Mouse (Mus musculus) hindbrain, embryonic 12.5 days (tissue): ENCODE measurements around the gene Pip4k2a. TPM values are rescaled to one million over a fixed set of nuclear protein-coding genes. Genes with fewer than 3 reads are reported as not detected.
"Not testable (repeated sequence)": the region's sequence is repeated elsewhere in the genome, so short reads cannot be mapped to it uniquely, and the experiment has no call there.

ENCODE experiments used
- ATAC-seq: fragments of 200-750 bp; cut with Nextera tagmentation; 2 replicates; pipeline ENCODE4 v1.8.0; 2017; ENCODE audit warnings: moderate TSS enrichment; ENCODE audit not compliant: low FRiP score
- H3K27ac ChIP-seq: fragments of 300-500 bp; sonication (generic); 2 replicates; pipeline ENCODE4 v1.5.1; 2016; ENCODE audit warnings: mild to moderate bottlenecking
- H3K27me3 ChIP-seq: fragments of 300-500 bp; sonication (generic); 2 replicates; pipeline ENCODE4 v1.6.1; 2016; ENCODE audit warnings: mild to moderate bottlenecking
- H3K36me3 ChIP-seq: fragments of 300-500 bp; sonication (generic); 2 replicates; pipeline ENCODE4 v1.6.1; 2016; ENCODE audit warnings: mild to moderate bottlenecking
- H3K4me1 ChIP-seq: fragments of 300-500 bp; sonication (generic); 2 replicates; pipeline ENCODE4 v1.6.1; 2016
- H3K4me2 ChIP-seq: fragments of 300-500 bp; sonication (generic); replicated peaks from 2 replicates; pipeline ENCODE4 v1.6.1; 2016; ENCODE audit warnings: mild to moderate bottlenecking
- H3K4me3 ChIP-seq: fragments of 300-500 bp; sonication (generic); 2 replicates; pipeline ENCODE4 v1.5.1; 2016; ENCODE audit warnings: mild to moderate bottlenecking
- H3K9ac ChIP-seq: fragments of 300-500 bp; sonication (generic); 2 replicates; pipeline ENCODE4 v1.6.1; 2016; ENCODE audit warnings: mild to moderate bottlenecking, moderate library complexity
- H3K9me3 ChIP-seq: fragments of 300-500 bp; sonication (generic); replicated peaks from 2 replicates; pipeline ENCODE4 v1.6.1; 2016; ENCODE audit warnings: mild to moderate bottlenecking
- WGBS: fragments of 180-500 bp; shearing (Covaris S2); methylation state at CpG from one replicate; pipeline ENCODE4 v1.1.7; 2016; 5-methylcytosine and 5-hydroxymethylcytosine counted together
- polyA plus RNA-seq: library from polyadenylated mRNA; unstranded; fragments of >200 nt; fragmentation: Nextera tagmentation; extraction: Ambion mirVana; gene quantifications from 2 replicates; pipeline ENCODE4 v1.2.1, GENCODE M21; 2016

Pip4k2a gene
- polyA plus RNA-seq, 1 experiment from 2014 or later = 12.5 TPM

- 48% methylated on average over 10 of the region's 10 CpGs for WGBS
- Histone ChIP-seq H3K9me3 (no peaks in the 10 kb centered on the region), H3K9ac (no peak overlapping the region), H3K27me3 (no peaks in the 10 kb centered on the region), H3K4me1 (peaks cover 7% of the 10 kb centered on the region; the same call in 1 of the 2 replicates), H3K36me3 (no peaks in the 10 kb centered on the region), H3K4me2 (no peak overlapping the region), H3K4me3 (no peak overlapping the region), H3K27ac (no peak overlapping the region)
- ATAC-seq = no peak
Observed at GRCm38 (mm10) chr2:18897742-18898256, 100.1 kb downstream of the Pip4k2a start.

DNA sequence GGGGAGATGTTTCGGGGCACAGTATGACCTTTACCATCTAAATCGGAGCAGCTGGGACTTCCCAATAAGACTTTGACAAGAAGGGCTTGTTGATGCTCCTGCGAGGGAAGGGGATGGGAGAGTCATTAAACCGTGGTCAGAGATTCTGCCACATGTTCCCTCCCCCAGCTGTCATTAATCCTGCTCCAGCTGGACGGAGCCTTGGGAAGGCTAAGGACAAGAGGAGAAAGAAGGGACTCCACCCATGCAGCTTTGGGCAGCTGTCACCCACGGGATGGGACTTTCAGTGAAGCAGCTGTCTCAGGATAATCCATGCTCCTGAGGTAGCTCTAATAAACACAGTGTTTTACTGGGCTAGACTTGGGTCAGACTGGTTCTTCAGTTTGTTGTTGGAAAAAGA, 101.9 kb downstream of the Pip4k2a start:
- no peak for ATAC-seq

DNA sequence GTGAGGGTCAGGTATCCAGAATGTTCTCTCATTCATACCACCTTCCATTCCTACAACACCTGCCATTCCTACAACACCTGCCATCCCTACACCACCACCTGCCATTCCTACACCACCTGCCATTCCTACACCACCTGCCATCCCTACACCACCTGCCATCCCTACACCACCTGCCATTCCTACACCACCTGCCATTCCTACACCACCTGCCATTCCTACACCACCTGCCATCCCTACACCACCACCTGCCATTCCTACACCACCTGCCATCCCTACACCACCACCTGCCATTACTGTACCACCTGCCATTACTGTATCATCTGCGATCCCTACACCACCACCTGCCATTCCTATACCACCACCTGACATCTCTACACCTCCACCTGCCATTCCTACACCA, 104.6 kb downstream of the Pip4k2a start:
- H3K27ac ChIP-seq, H3K27me3 ChIP-seq, H3K4me1 ChIP-seq, ATAC-seq, H3K4me2 ChIP-seq, H3K4me3 ChIP-seq, H3K36me3 ChIP-seq, H3K9ac ChIP-seq, H3K9me3 ChIP-seq: not testable (repeated sequence)
- 100% methylated on average over 1 of the region's 1 CpGs for WGBS

More for the DNA sequence above, 101.9 kb downstream of the Pip4k2a start:
- no peaks in the 10 kb centered on the region for H3K9me3 ChIP-seq
- no peak overlapping the region for H3K9ac ChIP-seq
- H3K4me1 ChIP-seq = peaks cover 7% of the 10 kb centered on the region; the same call in 1 of the 2 replicates
- WGBS = 36% methylated on average over 6 of the region's 6 CpGs
- H3K4me2 ChIP-seq = no peak overlapping the region
- H3K4me3 ChIP-seq = no peak overlapping the region
- H3K27ac ChIP-seq = no peak overlapping the region
- H3K36me3 ChIP-seq = no peaks in the 10 kb centered on the region
- H3K27me3 ChIP-seq = no peaks in the 10 kb centered on the region

DNA sequence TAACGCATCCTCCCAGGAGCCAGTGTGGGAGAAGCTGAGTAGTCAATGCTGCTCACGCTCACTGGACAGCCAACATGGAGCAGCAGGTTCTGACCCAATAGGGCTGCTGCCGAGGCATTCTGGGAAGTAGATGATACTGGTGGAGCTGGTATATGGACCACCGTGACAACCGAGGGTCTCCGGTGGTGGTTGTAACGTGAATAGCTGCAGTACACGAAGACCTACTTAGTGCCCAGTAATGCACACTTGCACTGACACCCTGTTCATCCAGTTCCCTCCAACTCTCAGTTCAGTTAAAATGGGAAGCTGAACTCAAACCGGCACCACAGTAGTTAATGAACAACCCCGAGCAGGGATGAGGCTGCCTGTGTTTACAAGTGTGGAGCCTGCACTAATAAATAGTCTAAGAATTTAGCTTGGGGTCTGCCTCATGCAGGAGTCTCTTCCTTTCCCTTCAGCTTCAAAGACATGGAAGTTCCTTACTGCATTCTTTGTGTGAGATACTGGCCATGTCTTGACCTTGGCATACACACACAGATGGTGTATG, 105.9 kb downstream of the Pip4k2a start:
- H3K4me2 ChIP-seq = no peak overlapping the region
- no peaks in the 10 kb centered on the region for H3K9me3 ChIP-seq
- H3K4me3 ChIP-seq = no peak overlapping the region
- no peak overlapping the region for H3K27ac ChIP-seq
- H3K4me1 ChIP-seq = peaks cover 7% of the 10 kb centered on the region; the same call in 1 of the 2 replicates
- ATAC-seq = no peak
- 88% methylated on average over 10 of the region's 10 CpGs for WGBS
- H3K9ac ChIP-seq = no peak overlapping the region
- H3K27me3 ChIP-seq = no peaks in the 10 kb centered on the region
- H3K36me3 ChIP-seq = no peaks in the 10 kb centered on the region

GRCm38 (mm10) chr2:18890227-18891001, 107.5 kb downstream of the Pip4k2a start:
- no peaks in the 10 kb centered on the region for H3K4me1 ChIP-seq
- no peaks in the 10 kb centered on the region for H3K9me3 ChIP-seq
- ATAC-seq = no peak
- H3K4me2 ChIP-seq = no peak overlapping the region
- H3K27ac ChIP-seq = no peak overlapping the region
- 74% methylated on average over 11 of the region's 11 CpGs for WGBS
- H3K9ac ChIP-seq = no peak overlapping the region
- no peaks in the 10 kb centered on the region for H3K27me3 ChIP-seq
- no peaks in the 10 kb centered on the region for H3K36me3 ChIP-seq
- no peak overlapping the region for H3K4me3 ChIP-seq

DNA sequence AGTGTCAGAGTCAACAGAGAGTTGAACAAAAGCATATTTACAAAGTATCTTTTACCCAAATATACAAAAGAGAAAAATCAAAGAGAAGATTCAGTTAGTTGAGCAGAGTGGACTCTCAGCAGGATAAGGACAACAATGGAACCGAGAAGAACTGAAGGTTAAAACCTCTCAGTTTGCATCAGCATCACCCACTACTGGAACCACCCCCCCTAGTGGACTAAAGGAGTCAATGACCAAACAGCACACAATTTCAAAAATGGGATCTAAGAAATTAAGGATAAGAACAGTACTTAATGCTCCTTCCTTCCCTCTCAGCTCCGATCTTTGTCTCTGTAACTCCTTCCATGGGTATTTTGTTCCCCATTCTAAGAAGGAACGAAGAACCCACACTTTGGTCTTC, 113.6 kb downstream of the Pip4k2a start:
- H3K36me3 ChIP-seq = no peaks in the 10 kb centered on the region
- H3K27me3 ChIP-seq = no peaks in the 10 kb centered on the region
- no peak overlapping the region for H3K4me3 ChIP-seq
- no peaks in the 10 kb centered on the region for H3K9me3 ChIP-seq
- no peaks in the 10 kb centered on the region for H3K4me1 ChIP-seq
- no peak overlapping the region for H3K4me2 ChIP-seq
- ATAC-seq = no peak
- WGBS = 78% methylated on average over 3 of the region's 3 CpGs
- no peak overlapping the region for H3K9ac ChIP-seq
- H3K27ac ChIP-seq = no peak overlapping the region

DNA sequence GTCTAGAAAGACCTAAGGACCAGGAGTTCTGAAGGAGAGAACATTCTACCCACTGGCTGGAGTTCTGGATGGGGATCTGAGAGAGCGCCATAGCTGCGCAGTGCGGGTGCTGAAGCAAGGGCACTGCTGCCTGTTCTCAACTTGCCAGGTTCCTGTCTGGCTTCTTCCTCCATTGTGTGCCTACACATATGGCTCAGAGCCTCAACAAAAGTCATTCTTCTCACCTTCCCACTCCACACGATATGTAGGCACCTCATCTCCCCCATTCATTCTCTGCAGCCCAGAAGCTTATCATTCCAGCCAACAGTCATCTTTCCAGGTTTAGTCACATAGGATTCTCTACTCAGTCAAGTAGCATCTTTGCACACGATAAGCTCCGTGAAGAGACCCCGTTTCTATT, 123.3 kb downstream of the Pip4k2a start:
- no peak for ATAC-seq
- 96% methylated on average over 7 of the region's 7 CpGs for WGBS

DNA sequence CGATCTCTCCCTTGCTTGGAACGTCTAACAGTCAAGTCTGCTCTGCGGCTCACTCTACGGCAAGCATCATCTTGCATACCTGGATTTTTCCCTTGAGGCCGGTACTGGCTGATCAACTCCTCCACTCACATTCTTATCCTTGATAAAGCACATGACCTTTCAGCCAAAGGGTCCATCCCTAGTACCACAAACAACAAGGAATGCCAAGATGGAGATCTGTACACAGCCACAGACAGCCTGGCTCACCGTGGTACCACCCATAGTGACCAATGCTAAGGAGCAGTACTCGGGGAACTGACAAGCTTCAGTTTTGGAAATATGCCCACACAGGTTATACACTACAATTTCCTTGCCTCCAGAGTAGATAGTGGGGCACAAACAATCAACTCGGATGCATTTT, 123.9 kb downstream of the Pip4k2a start:
- Histone ChIP-seq H3K4me2 (no peak overlapping the region), H3K36me3 (peaks cover 3% of the 10 kb centered on the region; the same call in 1 of the 2 replicates), H3K27me3 (no peaks in the 10 kb centered on the region), H3K4me3 (no peak overlapping the region), H3K9ac (no peak overlapping the region), H3K27ac (no peak overlapping the region), H3K4me1 (no peaks in the 10 kb centered on the region), H3K9me3 (no peaks in the 10 kb centered on the region)
- no peak for ATAC-seq
- WGBS = 88% methylated on average over 8 of the region's 8 CpGs

More for the DNA sequence above, 123.3 kb downstream of the Pip4k2a start:
- H3K4me1 ChIP-seq = no peaks in the 10 kb centered on the region
- no peak overlapping the region for H3K4me3 ChIP-seq
- H3K4me2 ChIP-seq = no peak overlapping the region
- H3K9me3 ChIP-seq = no peaks in the 10 kb centered on the region
- no peak overlapping the region for H3K27ac ChIP-seq
- no peak overlapping the region for H3K9ac ChIP-seq
- peaks cover 3% of the 10 kb centered on the region; the same call in 1 of the 2 replicates for H3K36me3 ChIP-seq
- no peaks in the 10 kb centered on the region for H3K27me3 ChIP-seq

- no peak for ATAC-seq
- no peak overlapping the region for H3K4me3 ChIP-seq
- H3K4me2 ChIP-seq = no peak overlapping the region
- no peak overlapping the region for H3K9ac ChIP-seq
- H3K36me3 ChIP-seq = peaks cover 3% of the 10 kb centered on the region; the same call in 1 of the 2 replicates
- H3K27ac ChIP-seq = no peak overlapping the region
- no peaks in the 10 kb centered on the region for H3K27me3 ChIP-seq
- 77% methylated on average over 3 of the region's 3 CpGs for WGBS
- no peaks in the 10 kb centered on the region for H3K4me1 ChIP-seq
- no peaks in the 10 kb centered on the region for H3K9me3 ChIP-seq
Observed at GRCm38 (mm10) chr2:18873440-18873839, 124.5 kb downstream of the Pip4k2a start.

GRCm38 (mm10) chr2:18872797-18873196, 125.1 kb downstream of the Pip4k2a start:
- no peak overlapping the region for H3K27ac ChIP-seq
- H3K9ac ChIP-seq = no peak overlapping the region
- H3K9me3 ChIP-seq = no peaks in the 10 kb centered on the region
- no peak for ATAC-seq
- H3K4me3 ChIP-seq = no peak overlapping the region
- H3K4me2 ChIP-seq = no peak overlapping the region
- H3K27me3 ChIP-seq = no peaks in the 10 kb centered on the region
- 13% methylated on average over 2 of the region's 2 CpGs for WGBS
- no peaks in the 10 kb centered on the region for H3K4me1 ChIP-seq
- H3K36me3 ChIP-seq = peaks cover 3% of the 10 kb centered on the region; the same call in 1 of the 2 replicates

DNA sequence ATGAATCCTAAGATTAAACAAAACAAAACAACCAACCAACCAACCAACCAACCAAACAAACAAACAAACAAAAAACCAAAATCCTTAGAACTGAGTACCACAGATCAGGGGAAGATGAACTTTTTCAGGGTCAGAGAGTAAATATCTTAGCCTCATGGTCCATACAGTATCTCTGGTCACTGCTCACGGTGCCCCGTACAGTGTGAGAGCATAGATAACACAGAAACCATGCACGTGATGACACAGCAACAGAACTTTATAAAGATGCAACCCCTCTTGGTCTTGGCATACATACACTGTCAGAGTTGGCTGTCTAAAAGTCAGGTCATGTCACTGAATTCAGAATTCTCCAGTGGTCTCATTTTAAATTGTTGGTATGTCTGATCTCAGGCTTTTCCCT, 126.8 kb downstream of the Pip4k2a start:
- Histone ChIP-seq H3K4me3 (no peak overlapping the region), H3K9ac (no peak overlapping the region), H3K9me3 (no peaks in the 10 kb centered on the region), H3K27ac (no peak overlapping the region), H3K4me2 (no peak overlapping the region), H3K27me3 (no peaks in the 10 kb centered on the region), H3K36me3 (peaks cover 1% of the 10 kb centered on the region; the same call in 1 of the 2 replicates), H3K4me1 (no peaks in the 10 kb centered on the region)
- 94% methylated on average over 3 of the region's 3 CpGs for WGBS
- no peak for ATAC-seq

DNA sequence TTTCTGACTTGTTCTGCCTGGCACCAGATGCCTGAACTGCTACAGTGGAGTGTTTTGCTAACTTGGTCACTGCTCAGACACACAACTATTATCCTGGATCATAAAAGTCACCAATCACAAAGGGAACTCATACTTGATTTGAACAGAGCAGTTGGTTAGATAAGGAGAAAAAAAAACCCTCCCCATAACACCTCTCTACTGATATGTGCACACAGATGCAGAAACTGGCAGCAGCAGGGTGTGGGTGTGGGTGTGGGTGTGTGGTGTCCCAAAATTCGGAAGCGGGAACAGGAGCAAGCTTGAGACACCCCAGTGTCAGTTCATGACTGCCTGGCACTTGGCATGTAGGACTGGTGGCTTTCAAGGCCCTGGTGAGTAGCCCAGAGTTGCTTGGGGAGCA, 130.9 kb downstream of the Pip4k2a start:
- Histone ChIP-seq H3K36me3 (no peaks in the 10 kb centered on the region), H3K9me3 (no peaks in the 10 kb centered on the region), H3K27ac (no peak overlapping the region), H3K9ac (no peak overlapping the region), H3K27me3 (no peaks in the 10 kb centered on the region), H3K4me2 (no peak overlapping the region), H3K4me1 (no peaks in the 10 kb centered on the region), H3K4me3 (no peak overlapping the region)
- no peak for ATAC-seq
- 100% methylated on average over 2 of the region's 2 CpGs for WGBS
